Mouse (Mus musculus): ENCODE results near the gene Ksr2. TPM values are rescaled to one million over a fixed set of nuclear protein-coding genes. Genes with fewer than 3 reads are reported as not detected.
A peak's percentile ranks its signal among the peaks of the same experiment; 100 is the strongest.
"Not testable (repeated sequence)": the region's sequence is repeated elsewhere in the genome, so short reads cannot be mapped to it uniquely, and the experiment has no call there.

Gene Ksr2
- total RNA-seq, 2 experiments from 2014 or later = 33.1 to 34.6 TPM

DNA sequence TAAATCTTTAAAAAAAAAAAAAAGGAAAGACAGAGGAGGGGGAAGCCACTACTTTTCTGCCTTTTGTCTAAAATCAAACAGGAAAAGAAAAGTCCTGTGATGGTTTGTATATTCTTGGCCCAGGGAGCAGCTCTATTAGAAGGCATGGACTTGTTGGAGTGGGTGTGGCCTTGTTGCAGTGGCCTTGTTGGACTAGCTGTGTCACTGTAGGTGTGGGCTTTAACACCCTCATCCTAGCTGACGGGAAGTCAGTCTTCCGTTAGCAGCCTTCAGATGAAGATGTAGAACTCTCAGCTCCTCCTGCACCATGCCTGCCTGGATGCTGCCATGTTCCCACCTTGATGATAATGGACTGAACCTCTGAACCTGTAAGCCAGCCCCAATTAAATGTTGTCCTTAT, 9.1 kb upstream of the Ksr2 start:
- DNase-seq (ENCODE audit: low spot score in 2 of 2) = not testable (repeated sequence)

- DNase-seq (ENCODE audit: low spot score in 2 of 2) = peak; percentile 33 to 38
These were observed 5.6 kb upstream of the Ksr2 start for GRCm38 (mm10) chr5:117408216-117408615.

DNA sequence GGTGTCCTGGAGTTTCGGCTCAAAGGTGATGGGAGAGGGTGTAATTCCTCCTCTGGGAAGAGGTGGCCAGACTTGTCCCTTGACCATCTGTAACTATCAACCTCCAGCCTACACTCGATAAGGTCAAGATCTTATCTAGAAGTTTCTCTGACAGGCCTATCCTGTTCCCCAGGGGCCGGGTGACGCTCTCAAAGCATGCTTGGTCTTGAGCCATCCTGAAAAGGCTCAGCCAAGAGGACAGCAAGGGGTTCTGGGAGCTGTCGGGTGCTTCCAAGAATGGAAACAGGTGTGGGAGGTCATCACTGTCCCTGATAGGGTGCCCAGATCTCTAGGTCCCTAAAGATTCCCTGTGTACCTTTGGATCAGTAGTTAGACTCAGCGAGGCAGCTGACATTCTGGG, 4.4 kb upstream of the Ksr2 start:
- no peak for DNase-seq (ENCODE audit: low spot score in 2 of 2)

DNA sequence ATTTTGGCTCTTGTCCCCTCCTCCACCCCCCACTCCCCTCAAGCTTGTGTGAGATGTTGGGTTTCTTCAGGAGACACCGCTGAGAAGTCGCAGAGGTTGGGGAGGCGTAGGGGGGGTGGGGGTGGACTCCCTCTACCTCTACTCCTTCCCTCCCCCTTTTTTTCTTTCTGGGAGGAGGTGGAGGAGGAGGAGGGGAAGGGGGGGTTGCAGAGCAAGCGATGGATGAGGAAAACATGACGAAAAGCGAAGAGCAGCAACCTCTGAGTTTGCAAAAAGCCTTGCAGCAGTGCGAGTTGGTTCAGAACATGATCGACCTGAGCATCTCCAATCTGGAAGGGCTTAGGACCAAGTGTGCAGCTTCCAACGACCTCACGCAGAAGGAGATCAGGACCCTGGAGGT, 811 bp downstream of the Ksr2 start:
- peak in 1 of 2 experiments; percentile 31 for DNase-seq (ENCODE audit: low spot score in 2 of 2)

- DNase-seq (ENCODE audit: low spot score in 2 of 2) = peak in 1 of 2 experiments; percentile 33
These were observed 1.5 kb downstream of the Ksr2 start for GRCm38 (mm10) chr5:117415011-117415912.

DNA sequence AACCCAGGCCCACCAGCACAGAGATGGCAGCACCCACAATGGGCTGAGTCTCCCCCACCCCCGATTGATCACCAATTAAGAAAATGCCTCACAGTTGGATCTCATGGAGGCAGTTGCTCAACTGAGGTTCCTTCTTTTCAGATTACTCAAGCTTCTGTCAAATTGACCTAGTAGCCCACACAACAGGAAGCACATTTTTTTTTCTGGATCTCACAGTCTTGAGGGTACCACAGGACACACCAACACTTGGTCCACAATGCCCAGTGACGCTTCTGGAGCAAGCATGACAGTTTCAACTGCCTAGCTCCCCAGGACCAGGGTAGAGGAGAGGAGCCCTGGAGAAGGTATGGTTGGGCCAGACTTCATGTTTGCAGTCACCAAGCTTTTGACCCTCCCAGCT, 3.6 kb downstream of the Ksr2 start:
- no peak for DNase-seq (ENCODE audit: low spot score in 2 of 2)

DNA sequence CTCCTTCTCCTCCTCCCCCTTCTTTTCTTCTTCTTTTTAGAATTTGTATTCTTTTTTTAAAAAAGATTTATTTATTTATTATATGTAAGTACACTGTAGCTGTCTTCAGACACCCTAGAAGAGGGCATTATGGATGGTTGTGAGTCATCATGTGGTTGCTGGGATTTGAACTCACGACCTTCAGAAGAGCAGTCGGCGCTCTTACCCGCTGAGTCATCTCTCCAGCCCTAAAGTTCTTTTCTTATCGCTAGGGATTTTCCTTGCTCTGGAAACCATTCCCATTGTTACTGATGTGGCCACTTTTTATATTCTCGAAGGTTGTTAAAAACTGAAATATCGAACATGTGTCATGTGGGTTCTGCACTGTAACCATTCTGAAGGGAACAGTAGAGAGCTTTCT, 19.7 kb downstream of the Ksr2 start:
- DNase-seq (ENCODE audit: low spot score in 2 of 2) = not testable (repeated sequence)

DNA sequence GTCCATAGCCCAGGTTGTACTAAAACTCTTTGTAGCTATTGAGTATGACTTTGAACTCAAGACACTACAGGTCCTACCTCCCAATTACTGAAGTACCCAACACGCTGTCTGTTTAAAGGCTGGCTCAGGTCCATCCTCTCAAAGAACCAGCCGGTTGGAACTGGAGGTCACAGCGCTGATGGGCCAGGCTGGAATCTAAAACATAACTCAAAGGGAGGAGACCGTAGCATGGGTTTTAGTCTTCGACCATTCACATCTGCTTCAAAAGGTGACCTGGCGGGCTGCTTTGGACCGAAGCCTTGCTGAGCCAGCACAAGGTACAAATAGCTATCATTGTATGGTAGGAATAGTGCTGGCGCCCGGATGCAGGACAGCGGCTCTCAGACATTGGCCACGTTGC, 26.5 kb downstream of the Ksr2 start:
- no peak for DNase-seq (ENCODE audit: low spot score in 2 of 2)

DNA sequence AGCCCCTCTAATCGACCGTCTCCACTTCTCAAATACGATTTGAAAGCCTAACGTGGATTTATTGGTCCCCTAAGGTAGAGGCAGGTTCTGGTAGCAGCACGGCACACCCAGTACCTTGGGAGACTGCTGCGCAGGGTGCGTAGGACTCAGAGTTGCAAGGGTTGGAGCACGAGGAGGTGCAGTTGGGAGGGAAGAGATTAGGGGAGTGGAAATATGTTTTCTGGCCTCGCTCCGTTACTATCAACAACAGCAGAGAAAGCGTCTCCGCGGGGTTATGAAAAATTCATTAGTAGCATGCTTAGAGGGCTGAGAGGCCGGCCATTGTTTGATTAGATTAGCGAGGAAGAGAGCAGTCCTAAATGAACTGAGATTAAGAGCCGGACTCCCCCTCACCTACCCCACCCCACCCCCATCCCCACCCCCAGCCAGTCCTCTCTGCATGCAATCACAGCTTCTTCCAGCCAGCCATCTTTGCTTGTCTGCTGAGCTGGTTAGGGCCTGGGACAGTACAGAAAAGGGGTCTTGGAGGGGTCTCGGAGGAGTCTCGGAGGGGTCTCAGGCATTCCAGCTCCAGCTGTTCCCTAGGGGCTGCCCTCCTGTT, 27.5 kb downstream of the Ksr2 start:
- no peak for DNase-seq (ENCODE audit: low spot score in 2 of 2)

- DNase-seq (ENCODE audit: low spot score in 2 of 2) = no peak
These were observed 28.5 kb downstream of the Ksr2 start for GRCm38 (mm10) chr5:117442157-117442765.

GRCm38 (mm10) chr5:117443141-117443540, 29.3 kb downstream of the Ksr2 start:
- DNase-seq (ENCODE audit: low spot score in 2 of 2) = no peak

- no peak for DNase-seq (ENCODE audit: low spot score in 2 of 2)
These were observed 30.1 kb downstream of the Ksr2 start for GRCm38 (mm10) chr5:117443902-117444301.

- DNase-seq (ENCODE audit: low spot score in 2 of 2) = no peak
These were observed 33.9 kb downstream of the Ksr2 start for GRCm38 (mm10) chr5:117447698-117448097.

- no peak for DNase-seq (ENCODE audit: low spot score in 2 of 2)
These were observed 38.2 kb downstream of the Ksr2 start for GRCm38 (mm10) chr5:117452013-117452412.

DNA sequence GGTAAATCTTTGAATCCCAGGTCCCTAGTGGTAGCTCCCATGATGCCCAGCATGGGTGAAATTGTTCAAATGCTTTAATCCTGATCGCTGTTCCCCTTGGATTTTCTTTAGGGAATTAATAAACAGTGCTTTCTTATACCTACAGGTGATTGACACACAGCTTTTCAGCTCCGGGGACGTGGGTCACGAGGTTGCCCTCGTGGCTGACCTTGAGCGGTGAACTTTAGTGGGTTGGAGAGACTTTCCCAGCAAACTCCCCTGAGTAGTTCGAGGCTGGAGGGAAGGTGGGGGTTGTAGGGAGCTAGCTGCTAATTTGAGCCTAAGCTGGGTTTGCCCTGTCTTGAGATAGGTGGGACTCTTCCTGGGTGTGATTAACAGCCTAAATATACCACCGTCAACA, 41.7 kb downstream of the Ksr2 start:
- DNase-seq (ENCODE audit: low spot score in 2 of 2) = no peak

DNA sequence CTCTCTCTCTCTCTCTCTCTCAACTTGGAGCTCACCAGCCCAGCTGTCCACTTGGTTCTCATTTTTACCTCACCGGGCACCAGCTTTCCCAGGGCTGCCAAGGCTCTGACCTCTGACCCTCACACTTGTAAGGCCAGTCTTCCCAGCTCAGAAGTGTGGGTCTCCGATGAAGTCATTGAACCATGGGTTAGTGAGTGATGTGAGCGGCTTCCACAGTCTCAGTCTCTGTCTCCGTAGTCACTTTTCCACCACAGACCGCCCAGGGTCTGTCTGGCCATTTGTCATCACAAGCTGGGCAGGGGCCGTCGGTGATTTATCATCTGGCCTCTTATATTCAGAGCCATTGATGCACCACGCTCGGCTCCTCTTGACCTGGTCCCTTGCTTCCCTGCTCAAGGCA, 43.3 kb downstream of the Ksr2 start:
- DNase-seq (ENCODE audit: low spot score in 2 of 2) = no peak

GRCm38 (mm10) chr5:117457583-117457982, 43.8 kb downstream of the Ksr2 start:
- DNase-seq (ENCODE audit: low spot score in 2 of 2) = no peak

- DNase-seq (ENCODE audit: low spot score in 2 of 2) = no peak
These were observed 45.1 kb downstream of the Ksr2 start for GRCm38 (mm10) chr5:117458899-117459298.

DNA sequence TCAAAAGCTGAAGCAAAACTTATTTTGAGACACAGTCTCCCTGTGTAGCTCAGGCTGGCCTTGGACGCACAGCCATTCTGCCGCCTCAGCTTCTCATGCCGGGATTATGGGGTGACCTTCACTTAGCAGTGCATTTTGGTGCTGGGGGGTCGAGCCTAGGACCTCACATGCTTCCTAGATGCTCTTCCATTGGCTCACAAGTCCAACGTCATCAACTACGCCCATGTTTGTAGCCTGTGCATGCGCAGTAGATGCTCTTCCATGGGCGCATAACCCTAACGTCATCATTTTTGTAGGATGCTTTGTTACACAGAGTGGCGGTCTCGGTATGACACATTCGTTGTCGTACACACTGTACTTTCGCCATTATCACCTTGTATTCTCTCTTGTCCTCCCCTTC, 46.5 kb downstream of the Ksr2 start:
- DNase-seq (ENCODE audit: low spot score in 2 of 2) = no peak

DNA sequence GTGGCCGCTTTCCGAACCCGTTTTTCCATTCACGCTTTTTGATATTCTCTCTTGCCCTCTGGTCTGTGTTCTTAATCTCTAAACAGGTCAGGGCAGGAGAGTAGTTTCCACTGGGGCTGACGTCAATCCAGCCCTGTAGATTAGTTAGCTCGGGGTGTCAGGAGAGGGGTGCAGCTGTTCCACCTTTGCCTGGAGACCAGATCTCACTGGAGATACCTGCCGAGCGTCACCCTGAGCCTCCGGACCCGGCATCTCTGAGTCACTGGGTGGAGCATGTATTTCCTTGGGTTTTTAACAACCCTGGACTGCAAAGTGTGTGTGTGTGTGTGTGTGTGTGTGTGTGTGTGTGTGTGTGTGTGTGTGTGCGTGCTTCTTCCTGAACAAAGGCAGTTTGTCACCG, 53.3 kb downstream of the Ksr2 start:
- no peak for DNase-seq (ENCODE audit: low spot score in 2 of 2)

GRCm38 (mm10) chr5:117468961-117469360, 55.2 kb downstream of the Ksr2 start:
- DNase-seq (ENCODE audit: low spot score in 2 of 2) = no peak

DNA sequence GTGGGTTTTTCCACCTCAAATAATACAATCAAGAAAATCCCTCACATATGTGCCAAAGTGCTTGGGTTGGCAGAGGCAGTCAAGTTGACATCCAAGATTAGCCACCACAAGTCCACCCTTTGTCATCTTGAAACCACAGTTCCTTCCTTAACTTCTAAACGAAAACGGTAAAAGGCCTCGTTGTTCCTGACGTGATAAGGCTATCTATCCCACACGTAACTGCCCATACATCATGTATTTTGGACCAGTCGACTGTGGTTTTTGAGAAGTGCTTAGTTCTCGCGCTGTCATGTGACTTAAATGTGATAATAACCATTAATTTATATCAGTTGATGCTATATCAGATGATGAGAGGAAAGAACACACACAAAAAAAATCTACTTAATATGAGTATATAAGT, 55.8 kb downstream of the Ksr2 start:
- DNase-seq (ENCODE audit: low spot score in 2 of 2) = no peak

Measured in layer of hippocampus, postnatal 10 days (tissue).